Mouse (Mus musculus): ENCODE data around the gene Sprr2a1. TPM values are rescaled to one million over a fixed set of nuclear protein-coding genes. Genes with fewer than 3 reads are reported as not detected.
A peak's percentile ranks its signal among the peaks of the same experiment; 100 is the strongest.
"Not testable (repeated sequence)": the region's sequence is repeated elsewhere in the genome, so short reads cannot be mapped to it uniquely, and the experiment has no call there.

Gene Sprr2a1
- polyA plus RNA-seq, 1 experiment from 2014 or later, result 0.05 TPM

- H3K4me3 ChIP-seq (ENCODE audit: low read depth, low read length); H3K9ac ChIP-seq (replicated peaks; ENCODE audit: low read depth); H3K27ac ChIP-seq (ENCODE audit: low read length); H3K27me3 ChIP-seq (replicated peaks; ENCODE audit: insufficient read depth, low read length); ATAC-seq; DNase-seq (ENCODE audit: low spot score); H3K9me3 ChIP-seq (ENCODE audit: low read length); H3K4me1 ChIP-seq (ENCODE audit: insufficient read depth, low read depth, low read length); H3K36me3 ChIP-seq (ENCODE audit: insufficient read depth, low read length); H3K4me2 ChIP-seq (replicated peaks; ENCODE audit: low read depth, low read length): not testable (repeated sequence)
- WGBS, result 74% methylated on average over 3 of the region's 3 CpGs
Measured at GRCm38 (mm10) chr3:92227410-92227809, 11.8 kb downstream of the Sprr2a1 start.

DNA sequence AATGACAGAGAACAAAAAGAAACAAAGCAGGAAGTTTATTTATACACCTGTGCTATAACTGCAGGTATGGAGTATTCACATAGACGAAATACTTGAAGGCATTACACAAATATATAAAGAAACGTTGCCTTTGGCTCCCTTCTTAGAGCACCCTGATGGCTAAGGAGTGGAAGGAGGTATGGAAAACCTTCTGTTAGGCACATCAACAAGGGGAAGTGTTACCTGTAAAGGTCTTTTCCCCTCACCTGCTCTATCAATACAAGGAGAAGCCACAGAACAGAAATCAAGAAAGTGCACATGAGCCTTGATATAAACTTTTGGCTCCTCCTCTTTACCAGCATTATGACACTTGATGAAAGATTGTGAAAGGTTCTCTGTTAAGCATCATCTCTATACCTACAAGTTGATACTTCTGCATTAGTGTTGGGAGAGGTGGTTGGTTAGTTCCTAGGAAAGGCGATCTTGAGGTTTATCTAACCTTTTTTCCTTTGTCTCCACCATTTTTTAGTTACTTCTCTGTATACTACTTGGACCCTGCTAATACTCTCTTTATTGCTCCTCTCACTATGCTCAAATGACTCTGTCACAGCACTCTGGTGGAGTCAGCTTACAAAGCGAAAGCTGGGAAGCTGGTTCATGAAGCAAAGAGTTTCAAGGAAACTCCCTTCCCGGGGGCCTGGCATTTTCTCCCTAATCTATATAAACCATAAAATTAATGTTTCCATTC is 21.0 kb downstream of the Sprr2a1 start:
- H3K4me1 ChIP-seq (ENCODE audit: insufficient read depth, low read depth, low read length); H3K27me3 ChIP-seq (replicated peaks; ENCODE audit: insufficient read depth, low read length); H3K9ac ChIP-seq (replicated peaks; ENCODE audit: low read depth); DNase-seq (ENCODE audit: low spot score); H3K4me3 ChIP-seq (ENCODE audit: low read depth, low read length); H3K36me3 ChIP-seq (ENCODE audit: insufficient read depth, low read length); H3K9me3 ChIP-seq (ENCODE audit: low read length); H3K4me2 ChIP-seq (replicated peaks; ENCODE audit: low read depth, low read length); H3K27ac ChIP-seq (ENCODE audit: low read length): not testable (repeated sequence)
- no CpG with 5 or more reads among the region's 5 CpGs for WGBS
- peak; percentile 23 for ATAC-seq

DNA sequence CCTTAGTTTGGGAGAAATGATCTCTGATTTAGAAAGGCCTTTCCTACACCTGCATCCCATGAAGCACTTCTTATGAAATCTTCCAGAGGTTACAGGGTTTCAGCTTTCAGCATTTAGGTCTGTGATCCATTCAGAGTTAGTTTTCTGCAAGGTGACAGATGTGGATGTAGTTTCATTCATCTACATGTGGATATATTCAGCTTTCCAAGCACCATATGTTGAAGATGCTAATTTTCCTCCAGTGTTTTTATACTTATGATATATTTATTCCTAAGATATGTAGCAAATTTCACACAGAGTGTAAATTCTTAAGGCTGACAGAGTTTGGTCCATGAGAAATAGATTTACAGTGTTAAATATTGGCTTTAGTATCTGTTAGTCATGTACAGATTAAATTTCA is 23.1 kb downstream of the Sprr2a1 start:
- not testable (repeated sequence) for H3K4me1 ChIP-seq (ENCODE audit: insufficient read depth, low read depth, low read length); H3K36me3 ChIP-seq (ENCODE audit: insufficient read depth, low read length); H3K9me3 ChIP-seq (ENCODE audit: low read length); H3K27me3 ChIP-seq (replicated peaks; ENCODE audit: insufficient read depth, low read length); H3K4me3 ChIP-seq (ENCODE audit: low read depth, low read length); H3K9ac ChIP-seq (replicated peaks; ENCODE audit: low read depth); H3K4me2 ChIP-seq (replicated peaks; ENCODE audit: low read depth, low read length); H3K27ac ChIP-seq (ENCODE audit: low read length); ATAC-seq; DNase-seq (ENCODE audit: low spot score)

GRCm38 (mm10) chr3:92239197-92239596 is 23.6 kb downstream of the Sprr2a1 start:
- not testable (repeated sequence) for ATAC-seq; H3K27me3 ChIP-seq (replicated peaks; ENCODE audit: insufficient read depth, low read length); H3K4me3 ChIP-seq (ENCODE audit: low read depth, low read length); H3K4me1 ChIP-seq (ENCODE audit: insufficient read depth, low read depth, low read length); H3K27ac ChIP-seq (ENCODE audit: low read length); H3K9ac ChIP-seq (replicated peaks; ENCODE audit: low read depth); H3K36me3 ChIP-seq (ENCODE audit: insufficient read depth, low read length); H3K9me3 ChIP-seq (ENCODE audit: low read length); DNase-seq (ENCODE audit: low spot score); H3K4me2 ChIP-seq (replicated peaks; ENCODE audit: low read depth, low read length)
- no CpG with 5 or more reads among the region's 1 CpGs for WGBS

- DNase-seq (ENCODE audit: low spot score); ATAC-seq; H3K4me1 ChIP-seq (ENCODE audit: insufficient read depth, low read depth, low read length); H3K27ac ChIP-seq (ENCODE audit: low read length); H3K27me3 ChIP-seq (replicated peaks; ENCODE audit: insufficient read depth, low read length); H3K9ac ChIP-seq (replicated peaks; ENCODE audit: low read depth); H3K4me2 ChIP-seq (replicated peaks; ENCODE audit: low read depth, low read length); H3K4me3 ChIP-seq (ENCODE audit: low read depth, low read length); H3K36me3 ChIP-seq (ENCODE audit: insufficient read depth, low read length); H3K9me3 ChIP-seq (ENCODE audit: low read length): not testable (repeated sequence)
Measured at GRCm38 (mm10) chr3:92244833-92245232, 29.2 kb downstream of the Sprr2a1 start.

GRCm38 (mm10) chr3:92246245-92246644 is 30.6 kb downstream of the Sprr2a1 start:
- no CpG with 5 or more reads among the region's 10 CpGs for WGBS
- H3K4me3 ChIP-seq (ENCODE audit: low read depth, low read length); H3K4me2 ChIP-seq (replicated peaks; ENCODE audit: low read depth, low read length); H3K9me3 ChIP-seq (ENCODE audit: low read length); H3K4me1 ChIP-seq (ENCODE audit: insufficient read depth, low read depth, low read length); H3K9ac ChIP-seq (replicated peaks; ENCODE audit: low read depth); H3K27me3 ChIP-seq (replicated peaks; ENCODE audit: insufficient read depth, low read length); DNase-seq (ENCODE audit: low spot score); H3K36me3 ChIP-seq (ENCODE audit: insufficient read depth, low read length); H3K27ac ChIP-seq (ENCODE audit: low read length): not testable (repeated sequence)
- peak; percentile 70 for ATAC-seq

DNA sequence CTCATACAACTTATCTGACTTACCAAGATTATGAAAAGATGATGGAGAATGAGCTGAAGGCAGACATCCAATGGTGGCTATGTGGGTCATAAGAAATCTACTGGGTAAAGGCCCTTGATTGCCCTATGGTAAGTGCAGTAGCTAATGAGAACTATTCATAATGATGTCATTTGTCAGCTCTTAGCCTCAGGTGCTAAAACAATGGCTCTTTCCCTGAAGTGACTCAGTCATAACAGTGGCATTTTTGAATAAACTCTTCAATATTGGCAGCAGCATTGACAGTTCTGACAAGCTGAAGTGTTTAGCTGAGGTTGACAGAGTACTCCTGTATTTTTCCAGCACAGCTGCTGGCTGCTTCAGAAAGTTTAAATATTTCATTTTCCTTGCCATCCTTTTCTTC is 32.9 kb downstream of the Sprr2a1 start:
- not testable (repeated sequence) for H3K4me3 ChIP-seq (ENCODE audit: low read depth, low read length); H3K36me3 ChIP-seq (ENCODE audit: insufficient read depth, low read length); H3K9me3 ChIP-seq (ENCODE audit: low read length); H3K4me2 ChIP-seq (replicated peaks; ENCODE audit: low read depth, low read length); H3K4me1 ChIP-seq (ENCODE audit: insufficient read depth, low read depth, low read length); DNase-seq (ENCODE audit: low spot score); H3K27ac ChIP-seq (ENCODE audit: low read length); H3K9ac ChIP-seq (replicated peaks; ENCODE audit: low read depth); H3K27me3 ChIP-seq (replicated peaks; ENCODE audit: insufficient read depth, low read length)
- peak; percentile 75 for ATAC-seq

DNA sequence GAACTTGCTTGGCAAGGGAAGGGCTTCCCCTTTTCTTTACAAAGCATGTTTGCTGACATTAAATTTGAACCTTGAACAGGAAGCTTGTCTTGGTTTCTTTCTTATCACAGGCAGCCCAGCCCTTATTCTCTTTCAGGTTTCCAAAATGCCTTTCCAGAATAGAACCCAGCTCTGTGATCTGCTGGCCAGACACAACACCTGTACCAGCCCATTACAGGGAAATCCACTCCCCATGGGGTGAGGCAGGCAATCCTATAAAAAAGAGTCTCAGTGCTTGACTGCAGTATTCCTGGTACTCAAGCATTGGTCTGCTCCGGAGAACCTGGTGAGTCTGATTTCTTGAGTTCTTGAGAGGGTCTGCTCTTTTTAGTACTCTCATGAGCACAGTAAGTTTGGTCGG is 34.9 kb downstream of the Sprr2a1 start:
- not testable (repeated sequence) for H3K4me2 ChIP-seq (replicated peaks; ENCODE audit: low read depth, low read length); H3K4me3 ChIP-seq (ENCODE audit: low read depth, low read length); DNase-seq (ENCODE audit: low spot score); H3K4me1 ChIP-seq (ENCODE audit: insufficient read depth, low read depth, low read length); ATAC-seq; H3K36me3 ChIP-seq (ENCODE audit: insufficient read depth, low read length); H3K9me3 ChIP-seq (ENCODE audit: low read length); H3K9ac ChIP-seq (replicated peaks; ENCODE audit: low read depth); H3K27me3 ChIP-seq (replicated peaks; ENCODE audit: insufficient read depth, low read length); H3K27ac ChIP-seq (ENCODE audit: low read length)
- 82% methylated on average over 1 of the region's 2 CpGs for WGBS

DNA sequence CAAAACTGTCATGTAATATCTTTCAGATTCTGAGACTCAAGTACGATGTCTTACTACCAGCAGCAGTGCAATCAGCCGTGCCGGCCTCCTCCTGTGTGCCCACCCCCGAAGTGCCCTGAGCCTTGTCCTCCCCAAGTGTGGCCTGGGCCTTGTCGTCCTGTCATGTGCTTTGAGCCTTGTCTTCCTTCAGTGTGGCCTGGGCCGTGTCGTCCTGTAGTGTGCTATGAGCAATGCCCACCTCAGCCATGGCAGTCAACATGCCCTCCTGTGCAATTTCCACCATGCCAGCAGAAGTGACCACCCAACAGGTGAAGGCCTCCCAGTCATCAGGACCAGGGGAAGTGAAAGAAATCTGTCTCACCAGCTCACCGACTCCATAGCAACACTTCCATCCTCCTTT is 38.3 kb downstream of the Sprr2a1 start:
- DNase-seq (ENCODE audit: low spot score); H3K4me1 ChIP-seq (ENCODE audit: insufficient read depth, low read depth, low read length); H3K27ac ChIP-seq (ENCODE audit: low read length); H3K9ac ChIP-seq (replicated peaks; ENCODE audit: low read depth); H3K9me3 ChIP-seq (ENCODE audit: low read length); H3K27me3 ChIP-seq (replicated peaks; ENCODE audit: insufficient read depth, low read length); H3K4me3 ChIP-seq (ENCODE audit: low read depth, low read length); H3K36me3 ChIP-seq (ENCODE audit: insufficient read depth, low read length); H3K4me2 ChIP-seq (replicated peaks; ENCODE audit: low read depth, low read length): not testable (repeated sequence)
- peak; percentile 50 for ATAC-seq
- WGBS, result no CpG with 5 or more reads among the region's 8 CpGs

- H3K4me1 ChIP-seq (ENCODE audit: insufficient read depth, low read depth, low read length), result not testable (repeated sequence)
Measured at GRCm38 (mm10) chr3:92258526-92258925, 42.9 kb downstream of the Sprr2a1 start.

More at GRCm38 (mm10) chr3:92258526-92258925, 42.9 kb downstream of the Sprr2a1 start:
- H3K4me2 ChIP-seq (replicated peaks; ENCODE audit: low read depth, low read length); H3K27me3 ChIP-seq (replicated peaks; ENCODE audit: insufficient read depth, low read length); DNase-seq (ENCODE audit: low spot score); H3K27ac ChIP-seq (ENCODE audit: low read length); H3K4me3 ChIP-seq (ENCODE audit: low read depth, low read length); H3K36me3 ChIP-seq (ENCODE audit: insufficient read depth, low read length); H3K9ac ChIP-seq (replicated peaks; ENCODE audit: low read depth); H3K9me3 ChIP-seq (ENCODE audit: low read length): not testable (repeated sequence)
- ATAC-seq, result 0 out of 2 replicates have a peak, but pooled peaks have one; percentile 10

Data from lung, postnatal 0 days (tissue).